Mouse (Mus musculus) kidney, postnatal 36 days (tissue): Measurements from ENCODE around the gene Tspo.

Experiments used
- DNase-seq, 2 experiments: peaks; one replicate each; pipeline ENCODE4 v3.0.0; 2021 to 2022; ENCODE audit warnings: mixed read lengths in 2 of 2

Tspo gene

DNA sequence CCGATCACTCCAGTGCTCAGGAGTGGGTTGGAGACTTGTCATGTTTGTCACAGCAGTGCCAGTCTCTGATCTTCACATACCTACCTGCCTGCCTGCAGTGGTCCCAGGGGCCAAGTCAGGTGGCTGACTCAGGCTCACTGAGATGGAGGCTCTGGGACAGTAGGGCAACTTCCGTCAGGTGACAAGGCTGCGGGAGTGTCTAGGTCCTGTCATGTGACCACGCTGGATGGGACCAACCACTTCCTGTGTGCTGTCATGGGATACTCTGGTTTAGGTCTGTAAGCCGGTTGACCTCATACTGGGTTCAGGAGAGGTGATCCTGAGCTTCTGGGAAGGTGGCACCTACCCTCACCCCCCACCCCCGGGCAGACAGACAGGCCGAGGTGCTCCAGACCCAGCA lies 17.4 kb upstream of the Tspo start:
- DNase-seq = no peak

DNA sequence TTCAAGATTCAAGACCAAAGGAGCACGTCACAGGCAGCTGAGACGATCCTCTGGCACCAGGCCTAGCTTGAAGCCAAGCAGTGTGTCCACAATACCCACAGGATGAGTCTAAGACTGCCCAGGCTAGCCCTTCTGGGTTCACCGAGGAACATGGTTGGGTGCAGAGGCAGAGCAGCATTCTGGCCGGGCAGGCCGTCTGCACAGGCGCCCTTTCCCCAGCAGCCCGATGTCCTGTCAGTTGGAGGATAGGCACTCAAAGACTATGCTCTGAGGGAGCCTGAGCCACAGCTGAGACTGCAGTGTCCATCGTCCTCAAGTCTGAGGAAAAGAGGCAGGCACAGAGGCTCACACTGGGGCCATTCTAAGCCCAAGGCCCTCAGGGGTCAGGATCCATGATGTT lies 16.2 kb upstream of the Tspo start:
- no peak for DNase-seq

DNA sequence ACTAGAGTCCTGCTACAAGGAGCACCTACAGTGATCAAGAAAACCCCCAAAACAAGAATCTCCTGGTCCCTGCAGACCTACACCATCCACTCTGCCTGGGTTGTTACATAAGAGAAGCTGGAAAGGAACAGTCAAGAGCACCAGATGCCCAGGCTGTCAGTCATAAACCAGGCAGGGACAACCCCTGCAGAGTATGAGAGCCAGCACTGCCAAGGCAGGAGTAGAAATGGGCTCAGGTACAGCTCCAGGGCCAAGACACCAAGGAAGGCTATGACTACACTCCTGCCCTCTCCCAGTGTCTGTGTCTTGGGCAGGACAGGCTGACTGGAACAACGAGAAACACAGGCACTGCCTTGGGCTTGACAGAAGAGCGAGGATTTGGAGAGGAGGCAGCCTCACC lies 13.3 kb upstream of the Tspo start:
- DNase-seq = peak in 1 of 2 experiments; percentile 32

DNA sequence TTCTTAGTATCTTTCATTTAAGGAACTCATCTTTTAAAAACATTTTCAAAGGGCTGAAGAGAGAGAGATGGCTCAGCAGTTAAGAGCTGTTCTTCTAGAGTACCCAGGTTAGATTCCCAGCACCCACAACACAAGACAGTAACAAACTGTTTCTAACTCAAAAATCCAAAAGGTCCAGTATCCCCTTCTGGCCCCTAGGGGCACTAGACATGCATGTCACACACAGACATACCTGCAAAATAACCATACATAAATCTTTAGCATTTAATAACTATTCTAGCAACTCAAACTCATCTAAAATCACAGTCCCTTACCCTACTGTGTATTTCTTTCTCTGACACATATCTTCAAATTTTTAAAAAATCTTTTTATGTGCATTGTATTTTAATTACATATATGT lies 9.6 kb upstream of the Tspo start:
- no peak for DNase-seq

DNA sequence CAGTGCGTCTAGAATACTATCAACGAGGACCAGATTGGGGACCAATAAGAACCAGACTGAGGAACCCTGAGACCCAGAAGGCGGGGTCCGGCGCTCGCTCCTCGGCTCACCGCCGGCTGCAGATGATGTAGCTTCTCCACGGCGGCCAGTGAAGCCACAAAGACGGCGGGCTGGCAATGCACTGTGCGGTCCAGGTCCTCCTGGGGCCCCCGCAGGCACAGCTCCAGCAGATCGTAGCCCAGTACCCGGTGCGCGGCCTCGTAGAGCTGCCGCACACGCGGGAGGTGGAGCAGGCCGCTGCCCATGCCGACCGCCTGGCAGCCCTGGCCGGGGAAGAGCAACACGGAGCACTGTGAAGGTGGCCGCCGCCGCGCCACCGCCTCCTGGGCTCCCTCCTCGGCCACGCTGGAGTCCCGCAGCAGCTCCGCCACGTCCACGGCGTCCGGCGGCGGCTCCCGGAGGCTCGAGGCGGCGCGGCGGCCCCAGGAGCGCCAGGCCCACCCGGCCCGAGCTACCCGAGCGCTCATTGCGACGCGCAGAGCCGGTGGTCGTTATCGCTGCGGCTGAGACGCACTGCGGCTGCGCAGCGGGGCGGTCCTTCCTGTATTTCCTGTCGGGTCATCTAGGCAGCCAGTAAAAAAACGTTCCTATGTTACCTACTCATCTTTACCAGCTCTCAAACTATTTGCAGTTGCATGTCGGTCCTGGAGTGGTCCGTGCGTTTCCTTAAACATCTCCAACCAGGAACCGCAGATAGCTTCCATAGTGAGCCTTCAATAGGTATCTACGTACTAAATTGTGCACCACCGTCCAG lies 8.0 kb upstream of the Tspo start:
- DNase-seq = peak; percentile 85 to 93

DNA sequence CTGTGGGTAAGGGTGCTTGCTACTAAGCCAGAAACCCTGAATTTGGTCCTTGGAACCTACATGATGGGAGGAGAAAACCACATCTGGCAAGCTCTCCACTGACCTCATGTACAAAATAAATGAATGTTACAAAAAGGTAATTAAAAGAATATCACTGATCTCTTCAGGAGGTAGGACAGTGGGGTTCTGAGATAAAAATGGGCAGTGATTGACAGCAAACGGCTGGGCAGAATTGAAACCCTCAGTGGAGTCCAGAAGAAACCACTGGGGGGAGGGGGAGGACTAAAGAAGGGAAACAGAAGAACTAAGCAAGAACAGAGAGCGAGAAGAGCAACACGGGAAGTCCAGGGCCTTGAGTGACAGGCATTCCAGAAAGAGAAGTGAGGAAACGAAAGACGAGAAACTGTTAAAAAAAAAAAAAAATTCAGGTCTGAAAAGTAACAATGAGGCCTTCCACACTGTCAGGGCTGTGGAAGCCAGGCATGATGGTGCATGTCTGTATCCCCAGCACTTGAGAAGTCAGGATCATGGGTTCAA lies 2.4 kb upstream of the Tspo start:
- DNase-seq = no peak

DNA sequence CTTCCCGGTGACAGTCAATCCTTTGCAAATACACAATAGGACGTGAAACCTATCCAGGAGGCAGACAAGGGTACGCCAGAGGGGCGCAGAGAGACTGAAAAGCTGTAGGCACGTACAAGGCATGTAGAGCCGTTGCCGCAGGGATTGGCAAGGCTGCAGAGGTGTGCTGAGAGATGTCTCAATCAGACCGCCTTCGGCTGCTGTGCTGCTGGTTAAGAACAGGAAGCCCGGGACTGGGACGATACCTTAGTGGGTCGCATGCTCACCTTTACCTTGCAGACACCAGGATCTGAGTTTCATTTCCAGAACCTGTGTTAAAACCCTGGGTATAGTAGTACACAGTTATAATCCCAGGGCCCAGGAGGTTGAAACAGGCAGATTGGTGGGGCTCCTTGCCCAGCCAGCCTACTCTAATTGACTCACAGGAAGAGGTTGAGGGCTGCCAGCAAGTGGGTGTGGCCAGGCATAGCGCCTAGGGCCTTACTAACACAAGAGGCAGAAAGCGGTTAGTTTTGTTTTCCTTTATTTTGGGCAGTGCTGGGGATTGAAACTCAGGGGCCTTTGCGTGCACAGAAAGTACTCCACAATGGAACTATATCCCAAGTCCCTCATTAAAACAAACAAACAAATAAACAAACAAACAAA lies 644 bp upstream of the Tspo start:
- DNase-seq = peak; percentile 92

DNA sequence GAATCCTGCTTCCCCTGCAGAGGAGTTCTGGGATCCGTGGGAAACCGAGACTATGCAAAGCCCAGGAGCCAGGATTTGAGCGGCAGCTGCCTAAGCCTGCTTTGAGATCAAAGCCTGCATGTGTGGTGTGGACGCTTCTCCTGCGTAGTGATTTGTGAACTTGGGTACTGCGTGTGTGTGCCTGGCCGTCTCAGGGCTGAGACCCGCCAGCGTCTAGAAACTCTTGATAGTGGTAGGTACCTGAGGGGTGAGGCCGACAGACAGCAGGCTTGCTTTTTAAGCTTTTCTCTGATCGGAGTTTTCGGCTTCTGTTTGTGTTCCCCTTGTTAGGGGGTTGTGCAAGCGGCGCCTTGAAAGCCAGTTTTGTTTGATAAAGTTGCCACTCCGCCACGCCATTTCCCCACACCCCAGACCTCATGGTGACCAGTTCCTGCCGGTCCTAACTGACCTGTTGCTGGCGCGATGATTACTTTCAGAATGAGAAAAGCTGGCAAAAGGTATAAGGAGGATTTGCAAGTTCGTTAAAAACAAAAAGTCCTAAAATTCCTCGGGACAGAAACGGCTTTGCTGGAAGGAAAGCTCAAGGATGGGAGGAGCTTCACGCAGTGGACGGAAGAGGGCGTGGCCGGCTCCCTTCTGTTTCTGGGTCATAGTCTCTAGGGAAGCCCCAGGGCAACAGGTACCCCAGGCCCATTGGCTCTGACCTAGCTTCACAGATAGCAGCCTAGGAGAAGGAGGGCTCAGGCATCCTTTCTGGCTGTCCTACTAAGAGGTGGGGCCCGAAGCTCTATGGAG lies 662 bp downstream of the Tspo start:
- peak; percentile 67 to 82 for DNase-seq

DNA sequence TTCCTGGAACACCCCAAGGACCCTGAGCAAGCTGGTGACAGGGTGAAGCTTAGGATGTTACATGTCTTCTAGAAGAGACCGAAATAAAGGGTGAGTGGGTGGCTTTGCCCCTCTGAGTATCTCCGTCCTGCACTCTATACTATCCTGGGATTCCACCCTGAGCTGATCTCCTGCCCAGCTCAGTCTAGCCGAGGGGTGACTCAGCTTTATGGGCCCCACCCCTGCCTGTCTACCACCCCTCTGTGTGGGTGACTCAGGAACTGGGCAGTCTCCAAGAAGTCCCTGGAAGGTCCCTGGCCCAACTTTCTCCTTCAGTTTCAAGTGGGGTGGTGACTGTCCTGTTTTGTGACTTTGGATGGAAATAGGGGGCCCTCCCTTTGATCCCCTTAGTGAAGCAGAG lies 2.0 kb downstream of the Tspo start:
- DNase-seq = no peak

DNA sequence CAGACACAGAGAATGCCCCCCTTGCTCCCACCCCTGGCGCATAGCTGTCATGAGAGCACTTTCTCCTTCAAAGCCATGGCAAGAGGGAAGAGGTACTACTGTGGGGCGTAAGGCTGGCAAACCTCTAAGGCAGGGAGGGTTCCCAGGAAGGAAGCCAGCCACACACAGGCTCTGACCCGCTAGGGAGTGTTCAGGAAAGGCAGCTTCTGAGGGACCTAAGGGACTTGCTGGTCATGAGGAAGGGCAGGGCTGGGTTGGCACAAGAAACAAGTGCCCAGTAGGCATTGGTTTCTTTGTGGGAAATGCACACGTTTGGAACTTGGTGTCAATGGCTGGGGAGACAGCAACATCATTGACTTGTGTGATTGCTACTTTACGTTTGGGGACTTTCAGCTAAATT lies 2.6 kb downstream of the Tspo start:
- DNase-seq = no peak

DNA sequence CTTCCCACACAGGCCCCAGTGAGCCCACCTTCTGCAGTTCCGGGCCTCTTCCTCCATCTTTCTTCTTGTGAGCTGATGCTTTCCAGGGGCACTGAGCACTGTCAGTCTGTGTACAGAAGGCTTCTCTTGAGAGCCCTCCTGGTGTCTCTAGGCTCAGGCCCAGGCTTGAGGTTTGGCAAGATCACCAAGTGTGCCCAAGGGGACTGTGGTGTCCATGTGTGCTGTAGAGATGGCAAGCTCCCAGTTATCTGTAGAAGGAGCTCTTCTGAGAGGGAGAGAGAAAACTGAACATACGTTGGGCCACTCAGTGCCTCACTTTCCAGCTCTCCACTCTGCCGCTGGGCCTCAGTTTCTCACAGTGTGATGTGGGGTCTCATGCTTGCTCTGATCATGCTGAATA lies 4.3 kb downstream of the Tspo start:
- no peak for DNase-seq

DNA sequence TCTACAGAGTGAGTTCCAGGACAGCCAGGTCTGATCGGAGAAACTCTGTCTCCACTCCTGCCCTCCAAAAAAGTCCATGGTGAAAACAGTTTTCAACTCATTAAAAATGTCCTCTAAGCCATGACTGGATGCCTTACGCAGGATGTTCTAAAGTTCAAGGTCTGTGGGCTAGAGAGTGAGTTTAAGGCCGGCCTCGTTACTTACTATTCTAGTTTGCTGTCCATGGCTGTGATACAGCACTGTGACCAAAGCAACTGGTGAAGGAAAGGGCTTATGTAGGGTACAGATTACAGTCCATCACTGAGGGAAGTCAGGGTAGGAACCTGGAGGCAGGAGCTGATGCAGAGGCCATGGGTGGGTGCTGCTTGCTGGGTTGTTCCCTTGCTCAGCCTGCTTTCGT lies 5.2 kb downstream of the Tspo start:
- no peak for DNase-seq

DNA sequence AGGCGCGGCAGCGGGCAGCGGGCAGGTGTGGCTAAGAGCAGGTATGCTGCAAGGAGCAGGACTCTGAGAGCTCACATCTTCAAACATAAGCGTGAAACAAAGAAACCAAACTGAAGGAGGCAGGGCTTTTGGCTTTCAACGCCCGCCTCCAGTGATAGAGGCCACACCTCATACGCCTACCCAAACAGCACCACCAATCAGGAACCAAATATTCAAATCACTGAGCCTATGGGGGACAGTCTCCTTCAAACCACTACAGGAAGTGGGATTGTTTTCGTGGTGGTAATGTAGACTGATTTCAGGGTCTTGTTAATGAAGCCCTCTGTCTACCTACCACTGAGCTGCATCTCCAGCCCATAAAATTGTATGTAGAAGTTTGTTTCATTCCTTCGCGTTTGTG lies 6.3 kb downstream of the Tspo start:
- no peak for DNase-seq

DNA sequence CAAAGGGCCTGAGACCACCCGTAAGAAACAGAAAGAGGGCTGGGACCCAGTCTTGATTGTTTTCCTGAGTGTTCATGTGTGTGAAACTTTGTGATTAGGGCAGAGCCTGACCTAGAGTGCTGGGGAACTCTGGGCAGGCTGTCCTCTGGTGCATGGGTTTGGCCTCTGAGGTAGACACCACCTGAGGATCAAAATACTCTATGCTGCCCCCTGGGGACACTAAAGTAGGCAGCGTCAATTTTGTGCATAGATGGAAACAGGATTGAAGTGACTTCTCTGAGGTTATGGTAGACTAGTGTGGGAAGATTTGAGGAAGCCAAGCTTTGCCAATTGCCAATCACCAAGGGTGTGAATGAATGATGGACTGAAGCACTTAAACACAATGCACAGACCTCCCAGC lies 7.2 kb downstream of the Tspo start:
- peak in 1 of 2 experiments; percentile 42 for DNase-seq

DNA sequence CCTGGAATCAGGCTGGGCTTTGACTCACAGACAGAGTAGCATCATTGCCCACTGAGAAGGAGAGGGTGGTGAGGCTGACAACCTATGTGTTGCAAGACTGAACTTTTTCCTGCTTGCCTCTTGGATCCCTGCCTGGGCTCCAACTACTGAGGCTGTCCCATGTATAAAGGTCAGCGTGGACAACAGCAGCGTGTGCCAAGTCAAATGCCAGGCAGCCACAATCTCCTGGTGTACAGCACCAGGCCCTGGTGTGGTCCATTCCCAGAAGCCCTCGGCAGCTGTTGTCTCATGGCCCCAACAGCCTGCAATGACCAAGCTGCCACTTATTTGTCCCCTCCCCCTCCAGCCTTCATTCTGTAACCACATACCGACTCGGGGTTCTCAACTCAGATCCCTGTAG lies 8.2 kb downstream of the Tspo start:
- DNase-seq = peak; percentile 83 to 84

DNA sequence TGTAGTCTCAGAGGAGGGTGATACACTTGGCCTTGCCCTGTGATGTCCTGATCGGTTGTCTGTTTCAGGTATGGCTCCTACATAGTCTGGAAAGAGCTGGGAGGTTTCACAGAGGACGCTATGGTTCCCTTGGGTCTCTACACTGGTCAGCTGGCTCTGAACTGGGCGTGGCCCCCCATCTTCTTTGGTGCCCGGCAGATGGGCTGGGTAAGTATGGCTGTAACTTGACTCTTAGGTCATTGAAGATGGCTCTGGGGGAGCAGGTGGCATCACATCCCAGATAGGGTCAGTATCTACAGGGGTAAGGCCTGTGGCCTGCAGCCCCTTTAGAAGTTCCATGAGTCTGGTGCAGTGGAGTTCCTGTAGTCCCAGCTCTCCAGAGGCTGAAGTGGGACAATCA lies 8.7 kb downstream of the Tspo start:
- DNase-seq = no peak

DNA sequence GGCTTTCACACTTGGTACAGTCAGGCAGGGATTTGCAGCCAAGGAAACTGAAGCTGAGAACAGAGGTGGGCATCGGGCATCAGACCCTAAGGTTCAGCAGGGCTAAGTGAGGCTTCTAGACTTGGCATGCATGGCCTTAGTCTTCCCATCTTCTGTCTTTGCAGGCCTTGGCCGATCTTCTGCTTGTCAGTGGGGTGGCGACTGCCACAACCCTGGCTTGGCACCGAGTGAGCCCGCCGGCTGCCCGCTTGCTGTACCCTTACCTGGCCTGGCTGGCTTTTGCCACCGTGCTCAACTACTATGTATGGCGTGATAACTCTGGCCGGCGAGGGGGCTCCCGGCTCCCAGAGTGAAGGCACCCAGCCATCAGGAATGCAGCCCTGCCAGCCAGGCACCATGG lies 10.2 kb downstream of the Tspo start:
- no peak for DNase-seq

DNA sequence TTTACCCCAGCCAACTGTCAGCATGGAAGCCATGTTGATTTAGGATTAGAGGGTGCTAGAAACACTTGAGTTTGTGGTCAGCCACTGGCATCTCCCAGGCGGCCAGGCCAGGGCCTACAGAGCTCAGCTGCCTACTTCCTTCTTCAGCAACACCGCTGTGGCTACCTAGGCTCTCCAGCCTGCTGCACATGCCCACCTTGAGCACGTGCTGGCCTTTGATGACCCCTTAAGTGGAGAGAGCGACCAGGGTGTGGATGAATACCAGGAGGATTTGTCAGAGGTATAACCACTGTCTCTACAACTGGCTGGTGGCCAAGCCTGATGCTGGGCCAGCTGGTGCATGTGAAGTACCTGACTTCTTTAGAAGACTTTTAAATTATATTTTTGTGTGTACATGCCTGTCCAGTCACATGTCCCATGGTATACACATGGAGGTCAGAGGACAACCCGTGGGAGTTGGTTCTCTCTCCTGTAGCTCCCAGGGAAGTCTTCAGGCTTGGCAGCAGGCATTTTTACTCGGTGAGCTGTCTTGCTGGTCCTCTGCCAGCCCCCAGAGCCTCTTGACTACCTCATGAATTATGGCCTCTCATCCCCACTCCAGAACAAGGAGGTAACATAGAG lies 11.4 kb downstream of the Tspo start:
- peak in 1 of 2 experiments; percentile 38 for DNase-seq

DNA sequence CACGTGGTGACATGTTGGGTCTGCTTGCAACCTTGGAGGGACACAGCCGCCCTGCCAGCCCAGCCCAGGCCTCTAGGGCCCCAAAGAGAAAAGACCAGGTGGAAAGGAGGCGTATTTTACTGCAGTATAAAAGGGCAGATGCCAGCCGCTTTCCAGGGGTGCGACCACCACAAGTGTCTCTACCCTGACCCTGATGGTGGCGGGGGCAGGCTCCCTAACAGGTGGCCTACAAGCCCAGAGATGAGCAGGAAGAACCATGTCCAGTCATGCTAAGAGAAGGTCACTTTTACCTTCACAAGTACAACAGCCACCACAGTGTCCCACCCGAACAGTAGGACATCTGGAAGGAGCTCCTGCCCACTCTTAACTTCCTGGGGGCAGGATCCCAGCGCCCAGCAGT lies 12.2 kb downstream of the Tspo start:
- DNase-seq = no peak

DNA sequence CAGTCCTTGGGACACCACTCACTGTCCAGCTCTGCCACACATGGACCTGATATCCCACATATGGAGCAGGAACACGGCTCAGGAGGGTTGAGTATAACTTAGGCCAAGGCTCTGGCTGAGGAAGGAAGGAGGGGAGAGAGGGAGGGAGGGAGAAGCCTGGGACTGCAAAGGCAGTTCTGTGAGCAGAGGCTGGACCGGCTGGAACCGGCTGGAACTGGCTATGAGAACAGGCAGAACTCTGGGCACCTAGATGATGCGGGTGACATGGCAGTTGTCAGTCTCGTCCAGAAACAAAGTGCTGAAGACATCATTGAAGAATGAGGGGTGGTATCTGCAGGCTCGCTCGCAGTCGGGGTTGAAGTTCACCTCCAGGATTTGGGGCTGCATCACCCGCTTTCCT lies 13.3 kb downstream of the Tspo start:
- DNase-seq = peak; percentile 31 to 35

DNA sequence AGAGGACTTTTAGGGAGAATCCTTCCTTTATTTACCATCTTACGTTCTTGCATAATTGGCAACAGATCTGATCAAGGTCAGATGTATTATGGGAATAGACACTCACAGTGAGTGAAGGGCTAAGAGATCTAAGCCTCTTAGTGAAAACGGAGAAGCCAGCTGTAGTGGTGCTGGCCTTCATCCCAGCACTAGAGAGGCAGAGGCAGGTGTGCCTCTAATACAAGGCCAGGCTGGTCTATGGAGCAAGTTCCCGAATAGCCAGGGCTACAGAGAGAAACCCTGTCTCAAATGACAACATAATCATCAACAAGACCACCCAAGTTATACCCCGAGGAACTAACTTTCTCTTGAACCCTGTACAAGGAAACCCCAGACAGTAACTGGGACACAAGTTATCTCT lies 19.5 kb downstream of the Tspo start:
- no peak for DNase-seq

DNA sequence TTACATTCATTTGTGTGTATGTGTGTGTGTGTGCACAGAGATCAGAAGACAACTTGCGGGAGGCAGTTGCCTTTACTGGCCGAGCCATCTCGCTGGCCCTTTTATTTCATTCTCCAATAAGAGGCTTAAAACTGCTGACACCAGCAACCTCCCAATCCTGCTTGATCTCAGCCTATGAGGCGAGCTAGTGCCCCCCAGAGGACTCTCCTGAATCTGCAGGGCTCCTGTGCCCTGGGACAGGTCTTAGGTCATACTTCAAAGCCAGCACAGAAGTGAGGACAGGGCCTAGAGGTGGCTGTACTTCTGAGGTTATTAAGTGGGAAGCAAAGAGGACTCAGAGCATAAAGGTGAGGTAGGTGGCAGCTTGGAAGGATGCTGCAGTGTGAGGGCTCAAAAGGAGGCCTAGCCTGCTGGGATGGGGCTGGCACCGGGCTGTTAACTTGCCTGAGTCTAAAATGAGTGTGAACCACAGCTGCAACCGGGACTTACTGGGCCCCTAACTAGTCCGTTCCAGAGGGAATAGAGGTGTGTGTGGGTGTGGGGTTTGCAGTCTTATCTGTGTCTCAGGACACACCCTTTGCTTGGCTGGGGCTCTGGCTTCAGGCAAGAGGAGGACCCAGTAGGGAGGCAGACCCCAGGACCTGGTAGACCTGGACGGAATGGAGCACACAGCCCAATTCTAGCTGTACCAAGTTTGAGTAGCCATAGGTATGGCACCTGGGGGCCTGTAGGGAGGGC lies 20.2 kb downstream of the Tspo start:
- DNase-seq = peak; percentile 80 to 85
